Mouse (Mus musculus): Measurements from ENCODE around the gene Vegfb. TPM values are rescaled to one million over a fixed set of nuclear protein-coding genes. Genes with fewer than 3 reads are reported as not detected.

Gene Vegfb
- total RNA-seq, 2 experiments from 2014 or later: 142 to 219 TPM

- intact Hi-C loops (cut with DNase I): no loop called here
- Histone ChIP-seq H3K27ac (peak within 1 kb of the TSS; percentile 100), H3K4me3 (peak within 1 kb of the TSS; percentile 95)
- TF ChIP-seq CTCF (IDR thresholded peaks at IDR 0.05): peak; percentile 24; the same call in 1 of the 2 replicates
- peak; percentile 89 for DNase-seq
Observed at GRCm38 (mm10) chr19:6975537-6976521, 11.6 kb downstream of the Vegfb start, which contains the start of gene Plcb3. Plcb3 (minus strand) TSS chr19:6976470.

DNA sequence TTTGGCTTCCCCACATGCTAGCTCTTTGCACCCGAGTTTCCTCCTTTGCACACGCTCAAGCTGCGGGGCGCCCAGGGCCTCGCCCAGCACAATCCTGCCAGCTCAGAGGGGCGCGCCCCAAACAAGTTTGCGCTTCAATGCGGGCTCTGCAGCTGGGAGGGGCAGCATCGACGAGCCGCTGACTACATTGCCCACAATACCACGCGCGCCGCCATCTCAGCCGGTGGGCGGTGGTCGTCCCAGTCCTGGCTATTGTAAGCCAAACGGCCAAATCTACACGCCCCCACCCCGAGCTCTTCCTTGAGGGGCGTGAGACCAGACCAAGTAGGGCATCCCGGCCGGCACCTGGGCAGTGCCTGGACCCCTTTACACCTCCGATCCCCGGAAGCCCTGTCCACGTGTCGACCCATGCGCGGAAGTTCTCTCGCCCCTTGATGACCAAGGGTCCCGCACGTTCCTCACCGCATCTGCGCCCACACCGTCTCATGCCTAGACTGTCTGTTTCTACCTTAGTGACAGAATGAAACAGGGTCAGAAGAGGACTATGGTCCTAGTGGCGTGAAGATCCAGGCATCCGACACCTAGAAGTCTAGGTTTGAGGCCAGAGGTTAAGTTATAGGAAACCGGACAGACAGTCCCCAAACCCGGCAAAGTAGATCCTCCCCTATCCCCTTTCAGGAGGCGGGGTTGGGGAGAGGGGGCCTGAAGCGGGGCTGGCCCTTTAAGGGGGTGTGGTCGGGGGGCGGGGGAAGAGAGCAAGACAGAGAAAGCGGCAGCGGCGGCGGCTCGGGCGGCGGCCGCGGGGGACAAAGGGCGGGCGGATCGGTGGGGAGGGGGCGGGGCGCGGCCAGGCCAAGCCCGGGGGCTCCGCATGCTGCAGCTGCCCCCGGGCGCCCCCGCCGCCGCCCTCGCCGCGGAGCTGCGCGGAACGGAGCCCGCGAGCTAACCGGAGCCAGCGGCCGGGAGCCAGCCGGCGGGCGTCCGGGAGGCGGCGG, 12.9 kb downstream of the Vegfb start, which contains the start of gene Ppp1r14b:
Ppp1r14b (plus strand) TSS at position 758 of the 995 bp plus-strand sequence.
- Histone ChIP-seq H3K4me3 (peak within 1 kb of the TSS; percentile 95), H3K27ac (peak within 1 kb of the TSS; percentile 100)
- DNase-seq: peak; percentile 92
- intact Hi-C loops (cut with DNase I): no loop called here
- TF ChIP-seq CTCF (IDR thresholded peaks at IDR 0.05): no peak

- peak overlapping the region; percentile 100 for H3K27ac ChIP-seq
- DNase-seq: no peak
- TF ChIP-seq CTCF (IDR thresholded peaks at IDR 0.05): no peak
- H3K4me3 ChIP-seq: peak overlapping the region; percentile 95
- intact Hi-C loops (cut with DNase I): no loop called here
Observed at GRCm38 (mm10) chr19:6973581-6974190, 13.8 kb downstream of the Vegfb start.

- Histone ChIP-seq H3K4me3 (no peak overlapping the region), H3K27ac (no peak overlapping the region)
- intact Hi-C loops (cut with DNase I): no loop called here
- no peak for DNase-seq
- no peak for TF ChIP-seq CTCF (IDR thresholded peaks at IDR 0.05)
Observed at GRCm38 (mm10) chr19:6972247-6972917, 15.1 kb downstream of the Vegfb start.

GRCm38 (mm10) chr19:6971644-6972043, 15.8 kb downstream of the Vegfb start:
- TF ChIP-seq CTCF (IDR thresholded peaks at IDR 0.05): no peak
- H3K27ac ChIP-seq: 0 out of 2 replicates have a peak overlapping the region, but pooled peaks have one; percentile 31
- no peak overlapping the region for H3K4me3 ChIP-seq
- intact Hi-C loops (cut with DNase I): no loop called here
- DNase-seq: no peak

- no peak for TF ChIP-seq CTCF (IDR thresholded peaks at IDR 0.05)
- no peak overlapping the region for H3K4me3 ChIP-seq
- DNase-seq: no peak
- intact Hi-C loops (cut with DNase I): no loop called here
- peak overlapping the region; percentile 13; the same call in 1 of the 2 replicates for H3K27ac ChIP-seq
Observed at GRCm38 (mm10) chr19:6970460-6971085, 16.9 kb downstream of the Vegfb start.

DNA sequence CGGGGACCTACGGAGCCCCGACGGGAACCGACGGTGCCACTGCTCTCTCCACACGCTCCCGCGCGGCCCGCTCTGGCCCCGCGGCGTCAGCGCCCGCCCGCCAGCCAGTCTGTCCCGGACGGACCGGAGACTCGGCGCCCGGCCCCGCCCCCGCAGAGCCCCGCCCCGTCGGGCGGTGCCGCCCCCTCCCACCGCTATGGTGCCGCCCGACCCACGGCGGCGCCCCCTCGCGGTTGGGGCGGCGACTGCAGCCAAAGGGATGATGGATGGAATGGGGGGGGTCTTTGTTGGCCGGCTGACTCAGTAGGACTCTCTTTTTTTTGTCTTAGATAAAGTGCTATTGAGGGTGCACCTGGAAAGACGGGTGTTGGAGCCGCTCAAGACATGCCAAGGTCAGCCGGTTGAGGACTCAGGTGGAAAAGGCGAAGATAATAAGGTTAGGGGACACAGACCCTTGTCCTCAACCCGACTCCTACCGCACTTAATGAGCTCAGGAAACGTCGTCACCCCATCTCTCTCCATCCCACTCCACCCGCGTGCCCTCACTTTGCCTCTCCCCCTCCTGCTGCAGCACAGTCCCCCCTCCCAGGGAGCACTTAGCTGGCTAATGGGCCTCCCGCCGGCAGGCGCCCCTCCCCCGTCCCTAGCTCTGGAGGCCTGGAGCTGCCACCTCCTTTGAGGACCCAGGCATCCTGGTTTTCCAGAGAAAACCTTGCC, 17.6 kb downstream of the Vegfb start:
- DNase-seq: peak; percentile 91
- TF ChIP-seq CTCF (IDR thresholded peaks at IDR 0.05): peak; percentile 88
- intact Hi-C loops (cut with DNase I): loop anchor here (2.0 kb wide), 2 partner anchors 17 to 45 kb away; partner anchors contain the start of gene Catsperz
- peak overlapping the region; percentile 93 for H3K27ac ChIP-seq
- H3K4me3 ChIP-seq: peak overlapping the region; percentile 98

DNA sequence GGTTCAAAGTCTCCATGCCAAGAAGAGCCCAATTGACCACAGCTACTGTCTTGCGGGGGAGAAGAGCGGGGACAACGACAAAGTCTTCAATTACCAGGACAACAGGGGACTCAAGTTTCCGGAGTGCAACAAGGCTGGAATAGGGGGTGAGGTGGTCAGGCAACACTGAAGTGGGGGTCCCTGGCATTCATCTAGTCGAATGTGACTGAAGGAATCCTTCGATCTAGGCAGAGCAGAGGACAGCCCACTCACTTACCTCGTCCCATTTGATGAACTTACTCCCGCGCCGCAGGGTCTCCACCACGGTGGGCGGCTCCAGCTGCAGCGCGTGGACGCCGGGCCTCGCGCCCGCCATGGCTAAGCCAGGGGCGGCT, 18.2 kb downstream of the Vegfb start:
- intact Hi-C loops (cut with DNase I): loop anchor here (2.0 kb wide), 2 partner anchors 16 to 44 kb away; partner anchors contain the start of gene Catsperz
- Histone ChIP-seq H3K27ac (peak overlapping the region; percentile 93), H3K4me3 (peak overlapping the region; percentile 98)
- TF ChIP-seq CTCF (IDR thresholded peaks at IDR 0.05): no peak
- DNase-seq: no peak

GRCm38 (mm10) chr19:6968491-6969271, 18.8 kb downstream of the Vegfb start:
- peak overlapping the region; percentile 93 for H3K27ac ChIP-seq
- intact Hi-C loops (cut with DNase I): loop anchor here (2.0 kb wide), 2 partner anchors 16 to 44 kb away; partner anchors contain the start of gene Catsperz
- TF ChIP-seq CTCF (IDR thresholded peaks at IDR 0.05): no peak
- no peak for DNase-seq
- H3K4me3 ChIP-seq: peak overlapping the region; percentile 98
